Mouse (Mus musculus) kidney, embryonic 16.5 days (tissue): ENCODE data around the gene Ccdc174. TPM values are rescaled to one million over a fixed set of nuclear protein-coding genes. Genes with fewer than 3 reads are reported as not detected.

Source experiments
- ATAC-seq: fragments of 200-750 bp; cut with Nextera tagmentation; 2 replicates; pipeline ENCODE4 v1.8.0; 2017; ENCODE audit warnings: moderate TSS enrichment; ENCODE audit not compliant: low FRiP score, low TSS enrichment
- H3K27ac ChIP-seq: fragments of 300-500 bp; sonication (generic); 2 replicates; pipeline ENCODE4 v1.5.1; 2014; ENCODE audit warnings: low read length
- H3K27me3 ChIP-seq: fragments of 300-500 bp; sonication (generic); 2 replicates; pipeline ENCODE4 v1.6.1; 2014; ENCODE audit warnings: low read length, control low read depth, mixed read lengths; ENCODE audit not compliant: insufficient read depth
- H3K36me3 ChIP-seq: fragments of 300-500 bp; sonication (generic); 2 replicates; pipeline ENCODE4 v1.6.1; 2014; ENCODE audit warnings: low read length, control low read depth, mixed read lengths; ENCODE audit not compliant: insufficient read depth
- H3K4me1 ChIP-seq: fragments of 300-500 bp; sonication (generic); 2 replicates; pipeline ENCODE4 v1.6.1; 2014; ENCODE audit warnings: low read length, control low read depth, mixed read lengths; ENCODE audit not compliant: insufficient read depth
- H3K4me2 ChIP-seq: fragments of 300-500 bp; sonication (generic); replicated peaks from 2 replicates; pipeline ENCODE4 v1.6.1; 2014; ENCODE audit warnings: low read depth, low read length
- H3K4me3 ChIP-seq: fragments of 300-500 bp; sonication (generic); 2 replicates; pipeline ENCODE4 v1.5.1; 2014; ENCODE audit warnings: mild to moderate bottlenecking, low read length
- H3K9ac ChIP-seq: fragments of 300-500 bp; sonication (generic); replicated peaks from 2 replicates; pipeline ENCODE4 v1.6.1; 2014; ENCODE audit warnings: low read length
- H3K9me3 ChIP-seq: fragments of 300-500 bp; sonication (generic); 2 replicates; pipeline ENCODE4 v1.6.1; 2016; ENCODE audit warnings: low read length, control low read depth
- WGBS: fragments of 180-500 bp; shearing (Covaris S2); extraction: QIAGEN DNeasy Blood & Tissue Kit; methylation state at CpG from one replicate; pipeline ENCODE4 v1.1.7; 2014; 5-methylcytosine and 5-hydroxymethylcytosine counted together
- polyA plus RNA-seq: library from polyadenylated mRNA; unstranded; fragments of >200 nt; fragmentation: Nextera tagmentation; extraction: Ambion mirVana; gene quantifications from 2 replicates; pipeline ENCODE4 v1.2.1, GENCODE M21; 2015

Ccdc174 gene
- polyA plus RNA-seq = 26.7 and 30.7 TPM in 2 replicates

- Histone ChIP-seq H3K27ac (peak within 1 kb of the TSS; percentile 79), H3K9ac (peak within 1 kb of the TSS; percentile 84), H3K36me3 (peaks cover 11% of the 10 kb centered on the region), H3K4me2 (peak within 1 kb of the TSS; percentile 77), H3K9me3 (no peaks in the 10 kb centered on the region), H3K27me3 (no peaks in the 10 kb centered on the region), H3K4me3 (peak within 1 kb of the TSS; percentile 95), H3K4me1 (peaks cover 6% of the 10 kb centered on the region)
- peak; percentile 95 for ATAC-seq
- under 1% methylated on average over 47 of the region's 47 CpGs for WGBS
These were observed at the start of gene Ccdc174 for GRCm38 (mm10) chr6:91877885-91878651. Ccdc174 (plus strand) TSS chr6:91878053.

- no peaks in the 10 kb centered on the region for H3K9me3 ChIP-seq
- H3K4me1 ChIP-seq = no peaks in the 10 kb centered on the region
- H3K27ac ChIP-seq = no peak overlapping the region
- ATAC-seq = no peak
- no peak overlapping the region for H3K9ac ChIP-seq
- 12% methylated on average over 3 of the region's 3 CpGs for WGBS
- no peak overlapping the region for H3K4me3 ChIP-seq
- no peak overlapping the region for H3K4me2 ChIP-seq
- no peaks in the 10 kb centered on the region for H3K36me3 ChIP-seq
- H3K27me3 ChIP-seq = no peaks in the 10 kb centered on the region
These were observed 44.9 kb upstream of the Ccdc174 start for GRCm38 (mm10) chr6:91832863-91833440.

- peaks cover 8% of the 10 kb centered on the region for H3K4me1 ChIP-seq
- H3K4me3 ChIP-seq = no peak overlapping the region
- peaks cover 42% of the 10 kb centered on the region for H3K27me3 ChIP-seq
- 14% methylated on average over 23 of the region's 23 CpGs for WGBS
- H3K27ac ChIP-seq = no peak overlapping the region
- ATAC-seq = peak; percentile 54; the same call in 1 of the 2 replicates
- H3K4me2 ChIP-seq = no peak overlapping the region
- no peak overlapping the region for H3K9ac ChIP-seq
- H3K9me3 ChIP-seq = no peaks in the 10 kb centered on the region
- no peaks in the 10 kb centered on the region for H3K36me3 ChIP-seq
These were observed 38.6 kb upstream of the Ccdc174 start for GRCm38 (mm10) chr6:91839010-91839871.

- Histone ChIP-seq H3K4me3 (peak overlapping the region; percentile 49), H3K4me1 (peaks cover 8% of the 10 kb centered on the region), H3K4me2 (peak overlapping the region; percentile 84), H3K9ac (0 out of 2 replicates have a peak overlapping the region, but pooled peaks have one; percentile 14), H3K9me3 (no peaks in the 10 kb centered on the region), H3K27ac (no peak overlapping the region), H3K27me3 (peaks cover 57% of the 10 kb centered on the region), H3K36me3 (no peaks in the 10 kb centered on the region)
- no peak for ATAC-seq
- WGBS = 3% methylated on average over 35 of the region's 46 CpGs
These were observed 34.8 kb upstream of the Ccdc174 start for GRCm38 (mm10) chr6:91842897-91843627.

GRCm38 (mm10) chr6:91843628-91844153 is 34.2 kb upstream of the Ccdc174 start:
- no peaks in the 10 kb centered on the region for H3K36me3 ChIP-seq
- H3K9me3 ChIP-seq = no peaks in the 10 kb centered on the region
- peaks cover 8% of the 10 kb centered on the region for H3K4me1 ChIP-seq
- peaks cover 57% of the 10 kb centered on the region for H3K27me3 ChIP-seq
- H3K9ac ChIP-seq = 0 out of 2 replicates have a peak overlapping the region, but pooled peaks have one; percentile 14
- H3K27ac ChIP-seq = no peak overlapping the region
- H3K4me3 ChIP-seq = peak overlapping the region; percentile 49
- ATAC-seq = no peak
- peak overlapping the region; percentile 84 for H3K4me2 ChIP-seq
- 4% methylated on average over 62 of the region's 69 CpGs for WGBS

GRCm38 (mm10) chr6:91852550-91852949 is 25.3 kb upstream of the Ccdc174 start:
- Histone ChIP-seq H3K4me2 (no peak overlapping the region), H3K4me1 (no peaks in the 10 kb centered on the region), H3K9me3 (no peaks in the 10 kb centered on the region), H3K4me3 (no peak overlapping the region), H3K27me3 (no peaks in the 10 kb centered on the region), H3K36me3 (no peaks in the 10 kb centered on the region), H3K27ac (no peak overlapping the region), H3K9ac (no peak overlapping the region)
- 9% methylated on average over 2 of the region's 2 CpGs for WGBS
- no peak for ATAC-seq

- no peak overlapping the region for H3K9ac ChIP-seq
- H3K27ac ChIP-seq = no peak overlapping the region
- no peak overlapping the region for H3K4me3 ChIP-seq
- H3K4me2 ChIP-seq = no peak overlapping the region
- no peaks in the 10 kb centered on the region for H3K27me3 ChIP-seq
- H3K4me1 ChIP-seq = no peaks in the 10 kb centered on the region
- H3K36me3 ChIP-seq = no peaks in the 10 kb centered on the region
- H3K9me3 ChIP-seq = 0 out of 2 replicates have a peak, but pooled peaks cover 3% of the 10 kb centered on the region
- no peak for ATAC-seq
- WGBS = 65% methylated on average over 5 of the region's 5 CpGs
These were observed 19.5 kb upstream of the Ccdc174 start for GRCm38 (mm10) chr6:91858339-91858738.

GRCm38 (mm10) chr6:91862848-91863247 is 15.0 kb upstream of the Ccdc174 start:
- Histone ChIP-seq H3K4me2 (no peak overlapping the region), H3K27ac (no peak overlapping the region), H3K36me3 (no peaks in the 10 kb centered on the region), H3K9ac (no peak overlapping the region), H3K9me3 (0 out of 2 replicates have a peak, but pooled peaks cover 3% of the 10 kb centered on the region), H3K4me3 (no peak overlapping the region), H3K4me1 (no peaks in the 10 kb centered on the region), H3K27me3 (no peaks in the 10 kb centered on the region)
- no peak for ATAC-seq

- WGBS = 73% methylated on average over 5 of the region's 5 CpGs
- no peak for ATAC-seq
These were observed 13.3 kb upstream of the Ccdc174 start for GRCm38 (mm10) chr6:91864595-91864994.

More at GRCm38 (mm10) chr6:91864595-91864994, 13.3 kb upstream of the Ccdc174 start:
- Histone ChIP-seq H3K4me1 (no peaks in the 10 kb centered on the region), H3K9me3 (0 out of 2 replicates have a peak, but pooled peaks cover 3% of the 10 kb centered on the region), H3K4me3 (no peak overlapping the region), H3K4me2 (no peak overlapping the region), H3K27ac (no peak overlapping the region), H3K9ac (no peak overlapping the region), H3K27me3 (no peaks in the 10 kb centered on the region; the same call in 1 of the 2 replicates), H3K36me3 (no peaks in the 10 kb centered on the region)
